In the genomic region with DNA sequence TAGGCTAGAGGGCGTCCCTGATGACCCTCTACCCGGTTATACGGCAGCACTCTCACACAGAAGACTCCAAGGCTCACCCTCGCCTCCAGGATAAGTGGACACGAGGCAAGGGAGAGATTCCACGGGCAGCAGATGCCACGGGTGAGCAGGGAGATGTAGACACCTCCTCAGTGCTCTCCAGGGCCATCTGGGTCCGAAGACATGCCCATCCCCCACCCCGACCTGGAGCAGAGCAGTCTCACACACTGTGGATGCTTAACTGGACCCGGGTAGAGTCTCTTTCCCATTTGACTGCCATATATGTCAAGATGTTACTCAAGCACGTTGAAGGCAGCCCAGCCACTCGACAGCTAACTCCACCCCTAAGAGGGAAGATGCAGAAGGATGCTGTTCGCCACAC, we compare ENCODE assay signal across 21 mouse cellular contexts. TPM values are rescaled to one million over a fixed set of nuclear protein-coding genes. Genes with fewer than 3 reads are reported as not detected.
DNase-seq lines count a peak whose midpoint lies in the region; ATAC-seq and TF ChIP-seq lines count a peak whose summit lies in the region.
"Had no signal": no experiment of that assay in that cellular context is flagged by ENCODE, and none has a peak within 500 bp of the region (broad histone marks: within the 10 kb centered on the region; RNA-seq: fewer than 3 reads in every experiment).

No protein-coding gene starts in this region.

- ATAC-seq in hindbrain, embryonic 11.5 days (ENCODE audit: low FRiP score) = no peak
- no peak for ATAC-seq in megakaryocyte, adult 5-6 weeks (ENCODE audit: poor library complexity, severe bottlenecking)
- no peak for ATAC-seq in hindbrain, embryonic 13.5 days (ENCODE audit: low FRiP score)
- ATAC-seq in midbrain, postnatal 0 days (ENCODE audit: low FRiP score) = no peak

- DNase-seq in hindbrain, embryonic 10.5 days (ENCODE audit: low spot score) = no peak
- no peak for DNase-seq in hindbrain, embryonic 11.5 days (ENCODE audit: low spot score)
- no peak for DNase-seq in midbrain, postnatal 0 days (ENCODE audit: low spot score)
- DNase-seq in ovary, postnatal 36 days (ENCODE audit: low spot score) = no peak
- DNase-seq: spleen, adult 18-20 months; thymus, postnatal 36 days had no signal

- H3K36me3 ChIP-seq in hindbrain, embryonic 10.5 days = no peaks in the 10 kb centered on the region
- no peaks in the 10 kb centered on the region for H3K36me3 ChIP-seq in hindbrain, embryonic 11.5 days (ENCODE audit: control insufficient read depth, insufficient read depth, low read length)
- no peaks in the 10 kb centered on the region for H3K36me3 ChIP-seq in megakaryocyte, embryonic 14.5 days (replicated peaks; ENCODE audit: low read length)
- no peaks in the 10 kb centered on the region for H3K36me3 ChIP-seq in hindbrain, embryonic 13.5 days
- H3K36me3 ChIP-seq in midbrain, postnatal 0 days (ENCODE audit: insufficient read depth, low read length) = no peaks in the 10 kb centered on the region
- H3K36me3 ChIP-seq: embryonic facial prominence, embryonic 10.5 days; heart, embryonic 15.5 days had no signal

- H3K4me2 ChIP-seq in hindbrain, embryonic 11.5 days (replicated peaks; ENCODE audit: low read depth, low read length) = no peak overlapping the region
- no peak overlapping the region for H3K4me2 ChIP-seq in hindbrain, embryonic 13.5 days
- no peak overlapping the region for H3K4me2 ChIP-seq in midbrain, postnatal 0 days (ENCODE audit: low read depth, low read length, poor library complexity, severe bottlenecking)

- no peaks in the 10 kb centered on the region for H3K9me3 ChIP-seq in hindbrain, embryonic 10.5 days
- no peaks in the 10 kb centered on the region for H3K9me3 ChIP-seq in hindbrain, embryonic 11.5 days (ENCODE audit: control insufficient read depth, low read length)
- H3K9me3 ChIP-seq in megakaryocyte, embryonic 14.5 days = no peaks in the 10 kb centered on the region
- H3K9me3 ChIP-seq in hindbrain, embryonic 13.5 days = no peaks in the 10 kb centered on the region
- no peaks in the 10 kb centered on the region for H3K9me3 ChIP-seq in midbrain, postnatal 0 days (ENCODE audit: low read length)
- H3K9me3 ChIP-seq: embryonic facial prominence, embryonic 10.5 days; heart, embryonic 15.5 days had no signal

- 53% methylated on average over 13 of the region's 13 CpGs for WGBS in hindbrain, embryonic 10.5 days
- WGBS in hindbrain, embryonic 11.5 days = 51% methylated on average over 13 of the region's 13 CpGs
- WGBS in hindbrain, embryonic 13.5 days = 55% methylated on average over 13 of the region's 13 CpGs
- 49% methylated on average over 13 of the region's 13 CpGs for WGBS in midbrain, postnatal 0 days

- H3K27me3 ChIP-seq in hindbrain, embryonic 10.5 days (ENCODE audit: insufficient read depth, poor library complexity, severe bottlenecking) = peaks cover 34% of the 10 kb centered on the region
- H3K27me3 ChIP-seq in hindbrain, embryonic 11.5 days (ENCODE audit: control insufficient read depth, insufficient read depth, low read length) = no peaks in the 10 kb centered on the region
- peaks cover 55% of the 10 kb centered on the region for H3K27me3 ChIP-seq in megakaryocyte, embryonic 14.5 days (replicated peaks)
- H3K27me3 ChIP-seq in hindbrain, embryonic 13.5 days = no peaks in the 10 kb centered on the region
- no peaks in the 10 kb centered on the region for H3K27me3 ChIP-seq in midbrain, postnatal 0 days (ENCODE audit: insufficient read depth, low read length)

- TF ChIP-seq CTCF in midbrain, postnatal 0 days (IDR thresholded peaks at IDR 0.05) = no peak

- no peak overlapping the region for H3K4me3 ChIP-seq in hindbrain, embryonic 10.5 days
- no peak overlapping the region for H3K4me3 ChIP-seq in hindbrain, embryonic 11.5 days (ENCODE audit: low read depth, low read length)
- H3K4me3 ChIP-seq in megakaryocyte, embryonic 14.5 days (replicated peaks) = peak overlapping the region; percentile 6
- no peak overlapping the region for H3K4me3 ChIP-seq in hindbrain, embryonic 13.5 days
- no peak overlapping the region for H3K4me3 ChIP-seq in midbrain, postnatal 0 days (ENCODE audit: low read depth, low read length)
- H3K4me3 ChIP-seq: erythroblast, embryonic 14.5 days had no signal

- 0 out of 2 replicates have a peak overlapping the region, but pooled peaks have one; percentile 45 for H3K27ac ChIP-seq in hindbrain, embryonic 10.5 days
- H3K27ac ChIP-seq in hindbrain, embryonic 11.5 days (ENCODE audit: low read depth, low read length) = no peak overlapping the region
- peak overlapping the region; percentile 77 for H3K27ac ChIP-seq in hindbrain, embryonic 13.5 days
- H3K27ac ChIP-seq in midbrain, postnatal 0 days (ENCODE audit: low read depth, low read length) = peak overlapping the region; percentile 69; the same call in 1 of the 2 replicates
- H3K27ac ChIP-seq: embryonic facial prominence, embryonic 10.5 days; heart, embryonic 15.5 days; kidney, postnatal 0 days had no signal

- H3K4me1 ChIP-seq in hindbrain, embryonic 10.5 days (replicated peaks) = peaks cover 22% of the 10 kb centered on the region
- no peaks in the 10 kb centered on the region for H3K4me1 ChIP-seq in hindbrain, embryonic 11.5 days (replicated peaks; ENCODE audit: control insufficient read depth, insufficient read depth, low read length)
- H3K4me1 ChIP-seq in megakaryocyte, embryonic 14.5 days = peaks cover 22% of the 10 kb centered on the region
- peaks cover 37% of the 10 kb centered on the region for H3K4me1 ChIP-seq in hindbrain, embryonic 13.5 days (replicated peaks)
- H3K4me1 ChIP-seq in midbrain, postnatal 0 days (ENCODE audit: insufficient read depth, low read length) = peaks cover 11% of the 10 kb centered on the region

- no peak overlapping the region for H3K9ac ChIP-seq in hindbrain, embryonic 11.5 days (ENCODE audit: low read depth, low read length)
- no peak overlapping the region for H3K9ac ChIP-seq in hindbrain, embryonic 13.5 days
- no peak overlapping the region for H3K9ac ChIP-seq in midbrain, postnatal 0 days (replicated peaks; ENCODE audit: low read length, poor library complexity, severe bottlenecking)
- H3K9ac ChIP-seq: heart, embryonic 15.5 days had no signal

RNA-seq across cellular contexts. Expression of a gene that starts 8.1 kb away (rescaled TPM):
- polyA plus RNA-seq in hindbrain, embryonic 10.5 days (2016; fragmentation: Nextera tagmentation; extraction: Ambion mirVana) = not detected in 2 replicates
- not detected in 2 replicates for polyA plus RNA-seq in hindbrain, embryonic 11.5 days (2014; fragmentation: Nextera tagmentation; extraction: Ambion mirVana)
- not detected in 2 replicates for polyA plus RNA-seq in megakaryocyte, embryonic 14.5 days (2012; ENCODE audit: insufficient read depth, low replicate concordance)
- not detected in 2 replicates for total RNA-seq in megakaryocyte, adult 5-6 weeks (2015)
- total RNA-seq in megakaryocyte, adult 5-6 weeks (2017) = not detected in 2 replicates
- 0.27 TPM in 1 of 2 replicates, not detected in the other for polyA plus RNA-seq in hindbrain, embryonic 13.5 days (2015; fragmentation: Nextera tagmentation; extraction: Ambion mirVana)
- total RNA-seq in midbrain, postnatal 0 days (2014; rRNA removed) = 0.16 TPM in 1 of 2 replicates, not detected in the other
- polyA plus RNA-seq in midbrain, postnatal 0 days (2015; fragmentation: Nextera tagmentation; extraction: Ambion mirVana) = 0.32 and 0.58 TPM in 2 replicates
- total RNA-seq: adrenal gland, adult 18-20 months; gastrocnemius, adult 18-20 months; granulocyte monocyte progenitor cell, adult 5-6 weeks had no signal
- polyA plus RNA-seq: C2C12; embryonic facial prominence, embryonic 10.5 days; erythroblast, embryonic 14.5 days; heart, embryonic 15.5 days; kidney, postnatal 0 days; limb, embryonic 11.5 days; liver, embryonic 16.5 days; stomach, embryonic 16.5 days had no signal

RNA-seq across cellular contexts. Expression of a gene that starts 32.7 kb away (rescaled TPM):
- 0.12 and 0.25 TPM in 2 replicates for polyA plus RNA-seq in hindbrain, embryonic 10.5 days (2016; fragmentation: Nextera tagmentation; extraction: Ambion mirVana)
- polyA plus RNA-seq in hindbrain, embryonic 11.5 days (2014; fragmentation: Nextera tagmentation; extraction: Ambion mirVana) = 0.21 and 0.51 TPM in 2 replicates
- 20.7 and 32.6 TPM in 2 replicates for polyA plus RNA-seq in megakaryocyte, embryonic 14.5 days (2012; ENCODE audit: insufficient read depth, low replicate concordance)
- 0.25 TPM in 1 of 2 replicates, not detected in the other for total RNA-seq in megakaryocyte, adult 5-6 weeks (2015)
- 0.92 TPM in 1 of 2 replicates, not detected in the other for total RNA-seq in megakaryocyte, adult 5-6 weeks (2017)
- 1.1 and 1.5 TPM in 2 replicates for polyA plus RNA-seq in hindbrain, embryonic 13.5 days (2015; fragmentation: Nextera tagmentation; extraction: Ambion mirVana)
- 0.57 and 1.4 TPM in 2 replicates for total RNA-seq in midbrain, postnatal 0 days (2014; rRNA removed)
- polyA plus RNA-seq in midbrain, postnatal 0 days (2015; fragmentation: Nextera tagmentation; extraction: Ambion mirVana) = 0.85 and 1.1 TPM in 2 replicates
- polyA plus RNA-seq: C2C12; erythroblast, embryonic 14.5 days had no signal

RNA-seq across cellular contexts. Expression of a gene that starts 38.2 kb away (rescaled TPM):
- polyA plus RNA-seq in hindbrain, embryonic 10.5 days (2016; fragmentation: Nextera tagmentation; extraction: Ambion mirVana) = not detected in 2 replicates
- 0.14 and 0.22 TPM in 2 replicates for polyA plus RNA-seq in hindbrain, embryonic 11.5 days (2014; fragmentation: Nextera tagmentation; extraction: Ambion mirVana)
- polyA plus RNA-seq in megakaryocyte, embryonic 14.5 days (2012; ENCODE audit: insufficient read depth, low replicate concordance) = not detected in 2 replicates
- not detected in 2 replicates for total RNA-seq in megakaryocyte, adult 5-6 weeks (2015)
- 0.45 TPM in 1 of 2 replicates, not detected in the other for total RNA-seq in megakaryocyte, adult 5-6 weeks (2017)
- polyA plus RNA-seq in hindbrain, embryonic 13.5 days (2015; fragmentation: Nextera tagmentation; extraction: Ambion mirVana) = 0.30 TPM in 1 of 2 replicates, not detected in the other
- not detected in 2 replicates for total RNA-seq in midbrain, postnatal 0 days (2014; rRNA removed)
- 0.43 and 0.56 TPM in 2 replicates for polyA plus RNA-seq in midbrain, postnatal 0 days (2015; fragmentation: Nextera tagmentation; extraction: Ambion mirVana)
- total RNA-seq: gastrocnemius, adult 18-20 months had no signal
- polyA plus RNA-seq: C2C12; forebrain, embryonic 16.5 days; heart, embryonic 15.5 days; kidney, postnatal 0 days; limb, embryonic 11.5 days; liver, embryonic 16.5 days; stomach, embryonic 16.5 days had no signal

RNA-seq across cellular contexts. Expression of a gene that starts 45.3 kb away (rescaled TPM):
- 571 and 654 TPM in 2 replicates for polyA plus RNA-seq in hindbrain, embryonic 10.5 days (2016; fragmentation: Nextera tagmentation; extraction: Ambion mirVana)
- 766 and 780 TPM in 2 replicates for polyA plus RNA-seq in hindbrain, embryonic 11.5 days (2014; fragmentation: Nextera tagmentation; extraction: Ambion mirVana)
- polyA plus RNA-seq in megakaryocyte, embryonic 14.5 days (2012; ENCODE audit: insufficient read depth, low replicate concordance) = 23.0 and 205 TPM in 2 replicates
- 1,498 and 1,642 TPM in 2 replicates for total RNA-seq in megakaryocyte, adult 5-6 weeks (2015)
- total RNA-seq in megakaryocyte, adult 5-6 weeks (2017) = 2,690 and 2,962 TPM in 2 replicates
- 522 and 548 TPM in 2 replicates for polyA plus RNA-seq in hindbrain, embryonic 13.5 days (2015; fragmentation: Nextera tagmentation; extraction: Ambion mirVana)
- total RNA-seq in midbrain, postnatal 0 days (2014; rRNA removed) = 844 and 942 TPM in 2 replicates
- polyA plus RNA-seq in midbrain, postnatal 0 days (2015; fragmentation: Nextera tagmentation; extraction: Ambion mirVana) = 481 and 538 TPM in 2 replicates

RNA-seq across cellular contexts. Expression of a gene that starts 59.0 kb away (rescaled TPM):
- 33.0 and 34.8 TPM in 2 replicates for polyA plus RNA-seq in hindbrain, embryonic 10.5 days (2016; fragmentation: Nextera tagmentation; extraction: Ambion mirVana)
- 25.4 and 27.7 TPM in 2 replicates for polyA plus RNA-seq in hindbrain, embryonic 11.5 days (2014; fragmentation: Nextera tagmentation; extraction: Ambion mirVana)
- polyA plus RNA-seq in megakaryocyte, embryonic 14.5 days (2012; ENCODE audit: insufficient read depth, low replicate concordance) = 8.1 TPM in 1 of 2 replicates, not detected in the other
- 17.1 and 21.2 TPM in 2 replicates for total RNA-seq in megakaryocyte, adult 5-6 weeks (2015)
- 13.5 and 19.5 TPM in 2 replicates for total RNA-seq in megakaryocyte, adult 5-6 weeks (2017)
- polyA plus RNA-seq in hindbrain, embryonic 13.5 days (2015; fragmentation: Nextera tagmentation; extraction: Ambion mirVana) = 22.5 and 27.1 TPM in 2 replicates
- total RNA-seq in midbrain, postnatal 0 days (2014; rRNA removed) = 7.7 and 9.8 TPM in 2 replicates
- polyA plus RNA-seq in midbrain, postnatal 0 days (2015; fragmentation: Nextera tagmentation; extraction: Ambion mirVana) = 12.6 and 14.5 TPM in 2 replicates
